Comparison of ENCODE assay signal across 17 mouse cellular contexts in genomic region chr17:24728184-24728583, GRCm38 (mm10). TPM values are rescaled to one million over a fixed set of nuclear protein-coding genes. Genes with fewer than 3 reads are reported as not detected.
A peak's percentile ranks its signal among the peaks of the same experiment; 100 is the strongest.
DNase-seq lines count a peak whose midpoint lies in the region; ATAC-seq and TF ChIP-seq lines count a peak whose summit lies in the region.
"Had no signal": no experiment of that assay in that cellular context is flagged by ENCODE, and none has a peak within 500 bp of the region (broad histone marks: within the 10 kb centered on the region; RNA-seq: fewer than 3 reads in every experiment).

No protein-coding gene starts in this region.

- 65% methylated on average over 17 of the region's 17 CpGs for WGBS in heart, embryonic 12.5 days
- WGBS in limb, embryonic 13.5 days, result 72% methylated on average over 17 of the region's 17 CpGs
- 65% methylated on average over 17 of the region's 17 CpGs for WGBS in liver, embryonic 12.5 days (ENCODE audit: insufficient replicate concordance)

- peaks cover 10% of the 10 kb centered on the region; the same call in 1 of the 2 replicates for H3K27me3 ChIP-seq in heart, embryonic 12.5 days (replicated peaks)
- H3K27me3 ChIP-seq in ES-Bruce4 (ENCODE audit: control insufficient read depth, insufficient read depth, low read length, poor library complexity, severe bottlenecking), result no peaks in the 10 kb centered on the region
- peaks cover 6% of the 10 kb centered on the region; the same call in 1 of the 2 replicates for H3K27me3 ChIP-seq in limb, embryonic 13.5 days
- H3K27me3 ChIP-seq in liver, embryonic 12.5 days (replicated peaks), result peaks cover 28% of the 10 kb centered on the region
- H3K27me3 ChIP-seq: CH12.LX; embryonic facial prominence, embryonic 13.5 days; intestine, embryonic 15.5 days had no signal

- TF ChIP-seq EP300 in ES-Bruce4 (IDR thresholded peaks at IDR 0.05; ENCODE audit: insufficient read depth, low read depth, low read length), result no peak

- no peak for ATAC-seq in heart, embryonic 12.5 days (ENCODE audit: insufficient number of reproducible peaks, low FRiP score)
- ATAC-seq in limb, embryonic 13.5 days (ENCODE audit: low FRiP score, low read depth), result no peak
- no peak for ATAC-seq in liver, embryonic 12.5 days
- ATAC-seq: intestine, embryonic 15.5 days had no signal

- H3K4me3 ChIP-seq in heart, embryonic 12.5 days, result no peak overlapping the region
- peak overlapping the region; percentile 31; the same call in 1 of the 2 replicates for H3K4me3 ChIP-seq in ES-Bruce4 (ENCODE audit: low read depth, low read length)
- H3K4me3 ChIP-seq in limb, embryonic 13.5 days, result no peak overlapping the region
- no peak overlapping the region for H3K4me3 ChIP-seq in liver, embryonic 12.5 days
- H3K4me3 ChIP-seq: embryonic facial prominence, embryonic 13.5 days; forebrain, embryonic 12.5 days; hindbrain, embryonic 12.5 days; intestine, embryonic 15.5 days had no signal

- H3K36me3 ChIP-seq in heart, embryonic 12.5 days, result no peaks in the 10 kb centered on the region
- no peaks in the 10 kb centered on the region for H3K36me3 ChIP-seq in ES-Bruce4 (ENCODE audit: control insufficient read depth, insufficient read depth, low read length, poor library complexity, severe bottlenecking)
- no peaks in the 10 kb centered on the region for H3K36me3 ChIP-seq in limb, embryonic 13.5 days
- H3K36me3 ChIP-seq in liver, embryonic 12.5 days, result no peaks in the 10 kb centered on the region
- H3K36me3 ChIP-seq: embryonic facial prominence, embryonic 13.5 days; forebrain, embryonic 12.5 days; hindbrain, embryonic 12.5 days; intestine, embryonic 15.5 days had no signal

- no peak for TF ChIP-seq POLR2A in ES-Bruce4 (IDR thresholded peaks at IDR 0.05; ENCODE audit: insufficient read depth, low read length)

- H3K9me3 ChIP-seq in heart, embryonic 12.5 days (replicated peaks), result no peaks in the 10 kb centered on the region
- H3K9me3 ChIP-seq in ES-Bruce4 (replicated peaks; ENCODE audit: control insufficient read depth, insufficient read depth, low read length, poor library complexity, severe bottlenecking), result no peaks in the 10 kb centered on the region
- H3K9me3 ChIP-seq in limb, embryonic 13.5 days, result no peaks in the 10 kb centered on the region
- no peaks in the 10 kb centered on the region for H3K9me3 ChIP-seq in liver, embryonic 12.5 days (replicated peaks)
- H3K9me3 ChIP-seq: embryonic facial prominence, embryonic 13.5 days; forebrain, embryonic 12.5 days; hindbrain, embryonic 12.5 days; intestine, embryonic 15.5 days had no signal

- no peak overlapping the region for H3K27ac ChIP-seq in heart, embryonic 12.5 days (ENCODE audit: poor library complexity, severe bottlenecking)
- H3K27ac ChIP-seq in ES-Bruce4 (ENCODE audit: insufficient read depth, low read length), result no peak overlapping the region
- no peak overlapping the region for H3K27ac ChIP-seq in limb, embryonic 13.5 days
- H3K27ac ChIP-seq in liver, embryonic 12.5 days, result no peak overlapping the region
- H3K27ac ChIP-seq: embryonic facial prominence, embryonic 13.5 days; forebrain, embryonic 12.5 days; hindbrain, embryonic 12.5 days; intestine, embryonic 15.5 days had no signal

- H3K4me1 ChIP-seq in heart, embryonic 12.5 days (replicated peaks), result peaks cover 17% of the 10 kb centered on the region
- peaks cover 2% of the 10 kb centered on the region for H3K4me1 ChIP-seq in ES-Bruce4 (ENCODE audit: control insufficient read depth, insufficient read depth, low read length)
- H3K4me1 ChIP-seq in limb, embryonic 13.5 days, result peaks cover 7% of the 10 kb centered on the region
- peaks cover 19% of the 10 kb centered on the region for H3K4me1 ChIP-seq in liver, embryonic 12.5 days

- no peak for TF ChIP-seq CTCF in ES-Bruce4 (IDR thresholded peaks at IDR 0.05; ENCODE audit: low read depth, low read length)

- peak; percentile 92 for DNase-seq in heart, adult 11 months
- DNase-seq in kidney, postnatal 10 days, result peak; percentile 9
- no peak for DNase-seq in kidney, postnatal 36 days
- DNase-seq: adrenal gland, postnatal 10 days; cerebellum, adult 18-20 months; cerebellum, adult 9-11 months; cerebellum, postnatal 36 days had no signal

- H3K4me2 ChIP-seq in heart, embryonic 12.5 days, result no peak overlapping the region
- no peak overlapping the region for H3K4me2 ChIP-seq in limb, embryonic 13.5 days (replicated peaks)
- H3K4me2 ChIP-seq in liver, embryonic 12.5 days, result no peak overlapping the region
- H3K4me2 ChIP-seq: embryonic facial prominence, embryonic 13.5 days; forebrain, embryonic 12.5 days; hindbrain, embryonic 12.5 days; intestine, embryonic 15.5 days had no signal

- no peak overlapping the region for H3K9ac ChIP-seq in heart, embryonic 12.5 days
- peak overlapping the region; percentile 30; the same call in 1 of the 2 replicates for H3K9ac ChIP-seq in ES-Bruce4 (ENCODE audit: low read depth, poor library complexity, severe bottlenecking)
- H3K9ac ChIP-seq in limb, embryonic 13.5 days, result peak overlapping the region; percentile 25; the same call in 1 of the 2 replicates
- H3K9ac ChIP-seq in liver, embryonic 12.5 days, result no peak overlapping the region
- H3K9ac ChIP-seq: forebrain, embryonic 12.5 days; hindbrain, embryonic 12.5 days; intestine, embryonic 15.5 days had no signal

RNA-seq across cellular contexts. Expression of gene Rpl3l, which starts 0.6 kb away (rescaled TPM):
- polyA plus RNA-seq in heart, embryonic 12.5 days (2016; fragmentation: Nextera tagmentation; extraction: Ambion mirVana), result 0.34 and 0.76 TPM in 2 replicates
- polyA plus RNA-seq in ES-Bruce4 (2011; ENCODE audit: insufficient read depth, insufficient read length, low read depth, missing spikeins), result 0.65 TPM in 1 of 2 replicates, not detected in the other
- polyA plus RNA-seq in limb, embryonic 13.5 days (2015; fragmentation: Nextera tagmentation; extraction: Ambion mirVana), result not detected in 2 replicates
- polyA plus RNA-seq in liver, embryonic 12.5 days (2016; fragmentation: Nextera tagmentation; extraction: Ambion mirVana), result not detected in 2 replicates
- polyA plus RNA-seq: embryonic facial prominence, embryonic 13.5 days; forebrain, embryonic 12.5 days; hindbrain, embryonic 12.5 days; intestine, embryonic 15.5 days had no signal

RNA-seq across cellular contexts. Expression of gene Ndufb10, which starts 3.9 kb away (rescaled TPM):
- 351 and 363 TPM in 2 replicates for polyA plus RNA-seq in heart, embryonic 12.5 days (2016; fragmentation: Nextera tagmentation; extraction: Ambion mirVana)
- 88.7 and 90.9 TPM in 2 replicates for polyA plus RNA-seq in ES-Bruce4 (2011; ENCODE audit: insufficient read depth, insufficient read length, low read depth, missing spikeins)
- polyA plus RNA-seq in limb, embryonic 13.5 days (2015; fragmentation: Nextera tagmentation; extraction: Ambion mirVana), result 206 and 215 TPM in 2 replicates
- polyA plus RNA-seq in liver, embryonic 12.5 days (2016; fragmentation: Nextera tagmentation; extraction: Ambion mirVana), result 233 and 239 TPM in 2 replicates

RNA-seq across cellular contexts. Expression of gene Msrb1, which starts 8.3 kb away (rescaled TPM):
- 17.3 and 18.2 TPM in 2 replicates for polyA plus RNA-seq in heart, embryonic 12.5 days (2016; fragmentation: Nextera tagmentation; extraction: Ambion mirVana)
- 27.8 and 34.5 TPM in 2 replicates for polyA plus RNA-seq in ES-Bruce4 (2011; ENCODE audit: insufficient read depth, insufficient read length, low read depth, missing spikeins)
- 23.1 and 26.0 TPM in 2 replicates for polyA plus RNA-seq in limb, embryonic 13.5 days (2015; fragmentation: Nextera tagmentation; extraction: Ambion mirVana)
- polyA plus RNA-seq in liver, embryonic 12.5 days (2016; fragmentation: Nextera tagmentation; extraction: Ambion mirVana), result 20.8 and 21.6 TPM in 2 replicates

RNA-seq across cellular contexts. Expression of gene Rps2, which starts 10.3 kb away (rescaled TPM):
- polyA plus RNA-seq in heart, embryonic 12.5 days (2016; fragmentation: Nextera tagmentation; extraction: Ambion mirVana), result 810 and 828 TPM in 2 replicates
- 1,670 and 1,851 TPM in 2 replicates for polyA plus RNA-seq in ES-Bruce4 (2011; ENCODE audit: insufficient read depth, insufficient read length, low read depth, missing spikeins)
- polyA plus RNA-seq in limb, embryonic 13.5 days (2015; fragmentation: Nextera tagmentation; extraction: Ambion mirVana), result 1,267 and 1,298 TPM in 2 replicates
- polyA plus RNA-seq in liver, embryonic 12.5 days (2016; fragmentation: Nextera tagmentation; extraction: Ambion mirVana), result 1,444 and 1,454 TPM in 2 replicates

RNA-seq across cellular contexts. Expression of gene Rnf151, which starts 10.3 kb away (rescaled TPM):
- not detected in 2 replicates for polyA plus RNA-seq in heart, embryonic 12.5 days (2016; fragmentation: Nextera tagmentation; extraction: Ambion mirVana)
- not detected in 2 replicates for polyA plus RNA-seq in ES-Bruce4 (2011; ENCODE audit: insufficient read depth, insufficient read length, low read depth, missing spikeins)
- polyA plus RNA-seq in limb, embryonic 13.5 days (2015; fragmentation: Nextera tagmentation; extraction: Ambion mirVana), result not detected in 2 replicates
- 0.19 and 0.46 TPM in 2 replicates for polyA plus RNA-seq in liver, embryonic 12.5 days (2016; fragmentation: Nextera tagmentation; extraction: Ambion mirVana)
- polyA plus RNA-seq: forebrain, embryonic 12.5 days; heart, embryonic 14.5 days had no signal

Comparison
In these comparisons a context has a peak if more than half of its experiments do, and no peak if none do; other contexts are left out.
1. DNase-seq: peak in heart, adult 11 months (single experiment) and kidney, postnatal 10 days (single experiment); none in kidney, postnatal 36 days (0 of 2).
2. H3K9ac ChIP-seq: peak in ES-Bruce4 (single experiment) and limb, embryonic 13.5 days (single experiment); none in heart, embryonic 12.5 days (single experiment) and liver, embryonic 12.5 days (single experiment).